Mouse (Mus musculus) yolk sac, embryonic 10.5 days (tissue): Measurements from ENCODE around the gene Tpk1.

ENCODE experiments used
- DNase-seq: peaks from one replicate; pipeline ENCODE4 v3.0.0-alpha.2; 2017; ENCODE audit warnings: low spot score

Gene Tpk1

DNA sequence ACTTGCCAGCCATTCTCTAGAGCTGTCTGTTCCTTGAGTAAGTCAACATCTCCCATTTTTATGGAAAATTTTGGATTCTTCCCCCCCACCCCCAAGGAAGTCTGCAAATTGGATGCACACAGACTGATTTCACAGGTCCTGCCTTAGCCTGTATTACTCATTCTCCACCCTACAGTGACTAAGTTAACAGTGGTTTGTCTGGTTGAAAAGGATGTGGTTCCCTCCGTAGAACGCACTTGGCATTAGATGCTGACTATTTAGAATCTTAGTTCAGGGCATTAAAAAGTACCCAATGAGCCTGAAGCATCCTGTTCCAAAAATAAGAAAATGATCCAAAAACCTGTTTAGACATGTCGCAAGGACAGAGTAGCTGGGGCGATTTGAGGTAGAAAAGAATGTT, 312.6 kb downstream of the Tpk1 start:
- no peak for DNase-seq

DNA sequence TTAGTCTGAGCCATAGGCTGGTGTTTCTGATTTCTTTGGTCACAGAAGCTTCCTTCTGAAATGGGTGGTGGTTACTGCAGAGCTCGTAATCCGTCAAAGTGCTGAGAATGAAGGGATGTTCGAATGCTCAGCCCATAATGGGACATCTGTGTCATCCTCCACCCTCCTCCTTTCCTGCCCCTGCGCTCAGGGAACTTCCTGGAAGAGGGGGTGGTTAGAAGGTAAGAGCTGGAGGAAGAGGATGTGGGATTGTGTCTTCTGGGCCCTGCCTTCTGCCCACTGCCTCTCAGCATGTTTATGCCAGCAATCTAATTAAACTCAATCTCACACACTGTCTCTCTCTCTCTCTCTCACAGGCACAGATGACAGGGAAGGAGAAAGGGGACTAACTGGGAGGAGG, 317.0 kb downstream of the Tpk1 start:
- DNase-seq, result no peak

DNA sequence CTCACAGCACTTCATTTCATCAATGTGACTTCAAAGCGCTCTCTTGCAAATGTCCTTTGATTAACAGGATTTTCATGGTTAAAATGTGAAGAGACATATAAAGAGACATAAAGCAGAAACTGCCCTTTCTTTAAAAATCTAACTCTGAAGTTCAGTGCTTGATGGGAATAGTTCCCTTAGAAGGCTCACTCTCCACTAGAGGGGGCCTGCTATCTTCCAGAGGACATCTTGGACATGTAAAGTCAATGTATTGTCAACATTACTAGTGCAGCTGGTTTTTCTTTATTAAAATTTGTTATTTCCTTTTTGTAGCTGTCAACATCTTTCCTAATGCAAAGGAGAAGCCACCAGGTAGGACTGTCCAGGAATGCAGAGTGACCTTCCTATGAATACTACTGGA, 318.4 kb downstream of the Tpk1 start:
- DNase-seq, result no peak

DNA sequence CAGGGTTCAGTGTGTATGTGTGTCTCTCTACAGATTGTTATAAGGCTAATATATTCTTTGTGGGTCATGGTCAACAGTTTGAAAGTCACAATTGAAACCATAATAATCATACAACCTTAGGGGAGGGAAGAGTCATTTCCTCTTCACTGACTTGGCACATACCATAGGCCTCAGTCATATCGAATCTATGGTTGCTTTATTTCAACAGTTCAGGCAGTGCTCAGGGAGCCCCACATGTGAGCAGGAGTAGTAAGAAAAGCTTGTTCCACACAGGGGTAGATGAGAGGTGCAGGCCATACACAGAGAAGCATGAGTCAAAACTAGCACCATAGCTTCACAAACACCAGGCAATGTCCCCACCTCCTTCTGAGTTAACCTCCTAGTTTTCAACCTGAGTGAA, 323.1 kb downstream of the Tpk1 start:
- no peak for DNase-seq

DNA sequence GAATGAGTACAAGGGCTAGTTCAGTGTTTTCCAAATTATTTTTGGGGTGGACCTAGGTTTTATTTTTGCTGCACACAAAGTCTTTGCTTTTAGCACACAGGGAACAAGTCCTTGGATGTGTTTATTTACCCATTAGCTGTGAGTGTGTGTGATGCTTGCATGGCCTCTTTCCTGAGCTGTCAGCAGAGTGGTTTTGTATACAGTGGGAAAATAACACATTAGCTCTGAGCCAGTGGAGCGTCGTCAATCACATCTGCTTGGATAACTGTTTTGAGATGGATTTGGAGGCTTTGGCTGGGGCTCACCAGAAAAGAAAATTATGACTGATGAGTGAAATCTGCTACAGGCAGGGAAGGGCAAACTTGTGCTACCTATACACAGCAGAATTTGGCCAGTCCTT, 323.7 kb downstream of the Tpk1 start:
- no peak for DNase-seq

DNA sequence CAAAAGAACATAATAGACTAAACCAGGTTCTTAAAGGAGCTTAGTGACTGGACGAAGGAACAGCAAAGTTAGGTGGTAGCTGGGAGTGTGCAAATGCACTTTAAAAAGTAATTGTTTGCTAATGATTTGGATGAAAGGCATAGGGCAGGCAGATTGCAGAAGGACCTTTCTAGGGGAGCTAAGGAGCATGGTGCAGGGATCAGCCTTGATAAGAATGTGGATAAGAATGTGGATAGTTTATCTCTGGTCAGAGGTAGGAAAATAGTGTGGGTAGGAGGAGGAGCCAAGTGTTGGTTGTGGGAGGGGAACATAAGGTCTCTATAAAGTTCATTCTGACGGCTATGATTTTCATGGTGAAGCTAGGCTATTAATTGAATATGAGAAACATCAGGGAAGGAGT, 327.3 kb downstream of the Tpk1 start:
- no peak for DNase-seq

DNA sequence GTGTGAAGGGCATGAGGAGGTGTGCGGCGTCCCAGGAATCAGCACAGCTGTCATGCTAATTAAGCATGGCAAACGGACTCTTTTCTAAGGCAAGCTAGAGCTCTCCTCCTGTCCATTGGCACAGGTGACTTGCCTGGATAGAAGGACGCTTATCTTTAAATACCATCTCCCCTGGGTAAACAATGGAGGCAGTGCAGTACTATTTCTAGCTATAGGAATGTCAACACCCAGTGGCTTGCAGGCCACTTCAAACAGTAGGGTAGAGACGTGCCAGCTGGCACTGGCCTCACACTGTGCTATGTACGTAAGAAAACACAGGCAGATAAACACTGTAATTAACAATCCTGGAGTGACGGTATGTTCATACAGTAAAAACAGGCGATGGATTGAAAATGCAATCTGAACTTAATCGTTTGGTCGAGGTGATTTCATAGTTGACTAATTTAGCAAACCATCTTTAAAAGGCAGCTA, 328.6 kb downstream of the Tpk1 start:
- DNase-seq, result no peak

DNA sequence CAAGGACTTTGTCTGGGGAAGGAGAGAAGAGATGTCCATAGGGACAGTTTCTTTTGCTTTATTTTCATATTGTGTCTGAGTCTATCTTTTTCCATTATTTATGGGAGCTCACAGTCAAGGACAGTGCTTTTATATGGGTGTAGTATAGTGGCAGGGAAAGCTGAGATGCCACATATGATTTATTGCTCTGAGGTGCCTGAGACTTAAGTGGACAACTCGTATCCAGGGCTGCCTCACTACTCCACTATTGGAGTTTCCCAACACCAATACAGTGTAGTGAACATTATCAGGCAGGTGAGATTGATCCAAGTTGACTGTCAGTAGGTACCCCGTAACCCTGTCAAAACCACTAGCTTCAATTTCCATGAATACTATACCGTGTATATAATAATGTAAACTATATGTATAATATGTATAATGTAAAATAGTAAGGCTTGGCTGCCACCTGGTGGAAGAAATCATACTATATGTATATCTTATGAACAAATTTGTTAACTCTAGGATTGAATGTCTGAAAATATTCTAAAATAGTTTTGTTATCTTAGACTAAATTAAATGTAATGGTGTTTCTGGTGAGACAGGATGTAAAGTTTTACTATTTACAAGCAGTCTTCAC, 330.4 kb downstream of the Tpk1 start:
- DNase-seq, result no peak

DNA sequence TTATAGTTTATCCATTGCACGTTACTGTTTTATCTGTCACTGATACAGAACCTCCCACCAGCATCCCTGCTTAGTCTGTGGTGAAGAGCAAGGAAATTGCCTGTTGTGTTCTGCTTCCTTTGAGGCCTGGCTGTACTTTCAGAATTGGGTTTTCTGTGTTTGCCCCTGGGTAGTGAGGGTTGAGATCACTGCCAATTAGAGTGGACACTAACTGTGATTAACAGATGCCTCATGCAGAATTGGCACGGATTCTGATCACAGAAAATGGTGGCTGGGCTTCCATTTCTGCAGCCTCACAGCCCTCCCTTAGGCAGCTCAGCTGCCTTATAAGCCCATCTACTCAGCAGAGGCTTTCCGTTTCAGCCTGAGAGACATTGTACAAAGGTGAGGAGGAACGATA, 332.6 kb downstream of the Tpk1 start:
- no peak for DNase-seq

DNA sequence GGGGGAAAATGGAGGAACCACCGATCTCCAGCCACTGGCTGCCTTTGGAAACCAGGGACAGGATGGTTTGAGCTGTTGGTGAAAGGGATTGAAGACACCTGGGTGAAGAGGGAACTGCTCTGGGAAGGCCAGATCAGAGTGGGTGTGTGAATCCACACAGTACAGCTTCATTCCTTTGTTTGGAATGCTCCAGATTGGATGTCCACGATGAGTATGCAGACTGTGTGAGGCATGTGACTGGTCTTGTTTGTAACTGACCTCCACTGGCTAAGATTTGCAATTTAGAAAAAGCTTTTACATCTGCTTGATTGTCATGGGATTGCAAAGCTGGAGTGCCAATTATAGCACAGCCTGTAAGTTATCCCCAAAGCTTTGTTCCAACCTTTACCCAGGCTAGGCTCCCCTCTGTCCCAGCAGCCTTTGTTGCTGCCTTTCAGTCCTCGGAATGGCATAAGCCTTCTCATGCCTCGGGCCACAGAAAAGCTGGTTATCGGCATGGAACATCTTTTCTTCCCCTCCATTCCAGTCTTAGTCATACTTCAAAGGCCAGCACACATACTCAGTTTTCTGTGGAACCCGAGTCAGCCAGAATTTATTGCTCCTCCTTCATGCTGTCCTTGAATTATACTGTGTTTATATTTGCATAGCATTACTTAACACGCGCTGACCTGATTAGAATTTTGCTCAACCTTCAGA, 353.0 kb downstream of the Tpk1 start:
- DNase-seq, result no peak

DNA sequence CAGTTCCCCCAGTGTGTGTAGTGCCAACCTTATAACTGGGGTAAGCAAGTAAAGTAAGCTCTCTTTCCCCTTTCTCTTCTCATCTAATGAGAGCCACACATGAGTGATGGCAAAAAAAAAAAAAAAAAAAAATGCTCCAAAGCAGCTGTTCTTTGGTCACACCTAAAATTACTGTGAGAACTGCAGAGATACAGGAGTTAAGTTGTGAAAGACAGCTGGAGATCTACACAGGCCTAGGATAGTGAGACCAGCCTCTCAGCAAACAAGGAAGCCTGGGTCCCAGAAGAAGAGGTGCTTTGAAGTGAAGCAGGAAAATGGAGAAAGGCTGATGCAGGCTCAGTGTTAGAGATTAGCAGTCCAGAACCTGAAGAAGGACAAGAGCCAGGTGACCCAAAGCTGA, 353.5 kb downstream of the Tpk1 start:
- no peak for DNase-seq

DNA sequence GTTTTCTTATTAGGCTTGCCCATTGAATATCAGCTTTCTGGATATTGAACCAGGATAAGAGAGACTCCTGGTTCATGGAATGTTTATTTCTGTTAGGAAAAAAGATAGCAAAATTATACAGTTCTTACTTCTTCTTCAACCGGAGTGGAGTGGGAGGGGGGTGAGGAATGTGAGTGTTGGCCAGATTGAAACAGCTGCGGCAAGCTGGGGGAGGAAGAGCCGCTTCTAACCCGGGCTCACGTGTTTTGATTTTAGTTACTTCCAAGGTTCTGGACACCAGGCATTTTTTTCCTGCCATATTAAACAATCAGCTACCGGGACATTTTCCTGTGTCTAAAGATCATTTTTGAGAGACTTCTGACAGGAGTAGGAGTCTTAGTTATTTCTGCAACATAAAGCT, 356.0 kb downstream of the Tpk1 start:
- no peak for DNase-seq

DNA sequence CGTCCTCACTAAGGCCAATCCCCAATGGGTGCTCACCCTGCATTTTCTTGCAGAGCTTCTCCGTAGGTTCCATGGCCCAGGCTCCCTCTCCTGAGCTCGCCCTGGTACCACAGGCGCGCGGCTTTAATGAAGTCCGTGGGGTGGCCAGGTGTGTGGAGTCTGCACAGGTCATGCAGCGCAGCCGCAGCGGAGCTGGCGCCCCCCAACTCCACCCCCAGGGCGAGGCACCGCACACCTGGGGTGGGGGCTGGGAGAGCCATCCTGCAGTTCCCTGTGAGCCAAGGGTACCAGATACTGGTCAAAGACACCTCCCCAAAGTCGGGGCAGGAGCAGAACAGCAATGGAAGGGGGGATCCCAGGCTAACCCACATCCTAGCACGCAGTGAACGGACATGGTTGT, 356.6 kb downstream of the Tpk1 start, which contains the start of gene Nobox:
Gene Nobox, minus strand, starts transcription at position 101 of the 400 bp plus-strand sequence.
- no peak for DNase-seq

DNA sequence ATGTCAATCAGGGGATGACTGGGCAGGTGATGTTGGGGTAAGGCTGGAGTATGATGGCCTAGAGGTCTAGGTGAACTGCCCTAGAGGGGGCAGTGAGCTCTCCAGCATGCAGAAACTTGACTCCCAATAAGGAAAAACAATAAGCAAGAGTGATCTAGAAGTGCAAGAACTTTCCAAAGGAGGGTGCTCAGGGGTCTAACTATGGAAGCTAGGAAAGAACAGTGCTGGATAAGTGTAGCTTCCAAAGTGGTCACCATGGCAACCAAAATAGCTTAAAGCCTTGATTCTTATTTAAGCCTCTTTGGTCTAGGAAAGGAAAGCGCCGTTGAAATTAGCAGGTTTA, 368.6 kb downstream of the Tpk1 start:
- DNase-seq, result no peak

DNA sequence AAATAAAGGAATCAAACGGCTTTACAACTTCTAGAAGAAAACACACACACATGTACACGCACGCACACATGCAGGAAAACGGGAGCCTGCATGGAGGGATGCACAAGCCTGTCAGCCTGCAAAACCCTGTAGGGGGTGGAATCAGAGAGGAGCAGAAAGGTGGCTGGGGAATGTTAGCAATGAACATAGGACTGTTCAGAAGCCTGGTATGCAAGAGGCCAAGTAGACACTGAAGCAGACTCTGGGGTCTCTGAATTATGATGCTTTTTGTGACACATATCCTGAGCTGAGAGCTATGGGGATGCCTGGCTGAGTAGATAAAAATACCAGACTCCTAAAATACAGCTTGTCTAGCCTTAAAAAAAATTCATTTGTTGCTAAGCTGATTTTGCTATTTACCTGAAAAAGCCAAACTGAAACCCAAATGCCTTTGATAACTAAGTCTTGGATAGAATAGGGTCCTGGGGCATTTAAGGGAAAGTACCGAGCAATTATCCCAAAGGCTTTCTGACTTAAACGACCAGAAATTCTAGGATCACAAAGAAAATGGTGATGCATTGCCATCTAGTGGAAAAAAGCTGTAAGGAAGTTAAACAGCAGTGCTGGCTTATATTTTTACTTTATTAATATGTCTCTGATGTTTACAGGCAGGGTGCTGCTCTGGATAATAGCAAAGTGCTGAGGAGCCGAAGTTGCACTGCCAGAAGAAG, 369.1 kb downstream of the Tpk1 start:
- no peak for DNase-seq

DNA sequence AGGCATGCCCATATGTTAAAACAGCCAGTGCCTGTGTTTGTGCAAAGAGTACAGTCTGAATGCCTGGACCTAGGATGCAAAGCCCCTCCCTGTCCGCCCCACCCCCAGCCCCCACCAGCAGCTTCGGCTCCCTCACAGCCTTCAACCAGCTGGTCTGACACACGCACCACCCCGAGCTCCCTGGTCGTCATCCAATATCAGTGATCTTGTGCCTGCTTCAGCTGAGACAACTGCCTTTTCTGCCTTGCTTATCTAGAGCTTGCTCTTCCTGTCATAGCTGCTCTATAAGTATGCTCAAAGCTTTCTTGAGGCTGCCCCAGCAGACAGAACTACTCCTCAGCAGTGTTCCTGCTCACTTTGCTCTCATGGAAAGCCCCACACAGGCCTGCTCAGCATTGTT, 370.2 kb downstream of the Tpk1 start:
- DNase-seq, result no peak
